Mouse (Mus musculus) embryonic fibroblast, embryonic 13.5 days (primary cell): ENCODE measurements around the gene Bckdhb. TPM values are rescaled to one million over a fixed set of nuclear protein-coding genes. Genes with fewer than 3 reads are reported as not detected.

Source experiments
- H3K27ac ChIP-seq: 2 replicates; pipeline ENCODE4 v1.5.1; 2012; ENCODE audit warnings: low read length, control low read depth, inconsistent platforms; ENCODE audit not compliant: insufficient read depth
- H3K4me1 ChIP-seq: 2 replicates; pipeline ENCODE4 v1.6.1; 2011; ENCODE audit warnings: low read length; ENCODE audit not compliant: control insufficient read depth, insufficient read depth
- H3K4me3 ChIP-seq: 2 replicates; pipeline ENCODE4 v1.5.1; 2011; ENCODE audit warnings: mild to moderate bottlenecking, control low read depth, low read length; ENCODE audit not compliant: insufficient read depth
- CTCF ChIP-seq: IDR thresholded peaks from 2 replicates; pipeline ENCODE4 v1.5.1; 2011; ENCODE audit warnings: mild to moderate bottlenecking, control low read depth, low read length, moderate library complexity, borderline replicate concordance; ENCODE audit not compliant: insufficient read depth
- POLR2A ChIP-seq: IDR thresholded peaks from 2 replicates; pipeline ENCODE4 v1.6.1; 2011; ENCODE audit warnings: low read depth, mild to moderate bottlenecking, control low read depth, low read length, moderate library complexity
- polyA plus RNA-seq: library from polyadenylated mRNA; stranded (reverse); fragments of >200 nt; gene quantifications from 2 replicates; pipeline ENCODE4 v1.2.4, GENCODE M21; 2011; ENCODE audit warnings: low read depth; ENCODE audit not compliant: missing spikeins, insufficient read length

Gene Bckdhb
- polyA plus RNA-seq, 1 experiment = 29.1 TPM

GRCm38 (mm10) chr9:84041631-84042277 is 116.8 kb downstream of the Bckdhb start:
- TF ChIP-seq CTCF = no peak
- no peak for TF ChIP-seq POLR2A
- Histone ChIP-seq H3K4me1 (no peaks in the 10 kb centered on the region; the same call in 1 of the 2 replicates), H3K4me3 (no peak overlapping the region), H3K27ac (no peak overlapping the region)

- Histone ChIP-seq H3K27ac (no peak overlapping the region), H3K4me1 (no peaks in the 10 kb centered on the region), H3K4me3 (no peak overlapping the region)
- no peak for TF ChIP-seq POLR2A
- no peak for TF ChIP-seq CTCF
These were observed 117.6 kb downstream of the Bckdhb start for GRCm38 (mm10) chr9:84042539-84042938.

- no peak for TF ChIP-seq POLR2A
- TF ChIP-seq CTCF = no peak
- Histone ChIP-seq H3K27ac (no peak overlapping the region), H3K4me3 (no peak overlapping the region), H3K4me1 (no peaks in the 10 kb centered on the region)
These were observed 119.2 kb downstream of the Bckdhb start for GRCm38 (mm10) chr9:84044136-84044535.

GRCm38 (mm10) chr9:84045632-84046031 is 120.7 kb downstream of the Bckdhb start:
- H3K4me3 ChIP-seq = no peak overlapping the region
- TF ChIP-seq CTCF (no peak), POLR2A (no peak)
- H3K4me1 ChIP-seq = no peaks in the 10 kb centered on the region
- no peak overlapping the region for H3K27ac ChIP-seq

GRCm38 (mm10) chr9:84046334-84046733 is 121.4 kb downstream of the Bckdhb start:
- no peak overlapping the region for H3K4me3 ChIP-seq
- TF ChIP-seq POLR2A = no peak
- no peak for TF ChIP-seq CTCF
- no peaks in the 10 kb centered on the region for H3K4me1 ChIP-seq
- no peak overlapping the region for H3K27ac ChIP-seq

- Histone ChIP-seq H3K4me1 (no peaks in the 10 kb centered on the region), H3K4me3 (no peak overlapping the region), H3K27ac (no peak overlapping the region)
- TF ChIP-seq CTCF = no peak
- no peak for TF ChIP-seq POLR2A
These were observed 122.0 kb downstream of the Bckdhb start for GRCm38 (mm10) chr9:84046961-84047360.

- Histone ChIP-seq H3K4me3 (no peak overlapping the region), H3K27ac (no peak overlapping the region)
These were observed 122.5 kb downstream of the Bckdhb start for GRCm38 (mm10) chr9:84047436-84047835.

GRCm38 (mm10) chr9:84049142-84049541 is 124.2 kb downstream of the Bckdhb start:
- H3K4me3 ChIP-seq = no peak overlapping the region
- no peak overlapping the region for H3K27ac ChIP-seq
- TF ChIP-seq CTCF = no peak
- TF ChIP-seq POLR2A = no peak
- no peaks in the 10 kb centered on the region for H3K4me1 ChIP-seq

More at GRCm38 (mm10) chr9:84047436-84047835, 122.5 kb downstream of the Bckdhb start:
- H3K4me1 ChIP-seq = no peaks in the 10 kb centered on the region
- no peak for TF ChIP-seq POLR2A
- no peak for TF ChIP-seq CTCF

GRCm38 (mm10) chr9:84050867-84051635 is 126.1 kb downstream of the Bckdhb start:
- H3K27ac ChIP-seq = no peak overlapping the region
- H3K4me3 ChIP-seq = no peak overlapping the region
- H3K4me1 ChIP-seq = 0 out of 2 replicates have a peak, but pooled peaks cover under 1% of the 10 kb centered on the region
- TF ChIP-seq POLR2A = no peak
- no peak for TF ChIP-seq CTCF
